Mouse (Mus musculus) lung, postnatal 0 days (tissue): Measurements from ENCODE around the gene Ckmt1. TPM values are rescaled to one million over a fixed set of nuclear protein-coding genes. Genes with fewer than 3 reads are reported as not detected.
A peak's percentile ranks its signal among the peaks of the same experiment; 100 is the strongest.

ENCODE experiments used
- ATAC-seq: fragments of 200-750 bp; cut with Nextera tagmentation; 2 replicates; pipeline ENCODE4 v1.8.0; 2017; ENCODE audit warnings: moderate library complexity
- DNase-seq: peaks from one replicate; pipeline ENCODE4 v3.0.0-alpha.2; 2016; ENCODE audit warnings: low spot score
- H3K27ac ChIP-seq: fragments of 300-500 bp; sonication (generic); 2 replicates; pipeline ENCODE4 v1.5.1; 2014; ENCODE audit warnings: antibody characterized with exemption, mild to moderate bottlenecking, low read length, mixed read lengths
- H3K27me3 ChIP-seq: fragments of 300-500 bp; sonication (generic); replicated peaks from 2 replicates; pipeline ENCODE4 v1.6.1; 2014; ENCODE audit warnings: low read length, mixed read lengths; ENCODE audit not compliant: insufficient read depth
- H3K36me3 ChIP-seq: fragments of 300-500 bp; sonication (generic); 2 replicates; pipeline ENCODE4 v1.6.1; 2014; ENCODE audit warnings: low read length, mixed read lengths; ENCODE audit not compliant: insufficient read depth
- H3K4me1 ChIP-seq: fragments of 300-500 bp; sonication (generic); 2 replicates; pipeline ENCODE4 v1.6.1; 2014; ENCODE audit warnings: antibody characterized with exemption, low read depth, low read length, mixed read lengths; ENCODE audit not compliant: insufficient read depth
- H3K4me2 ChIP-seq: fragments of 300-500 bp; sonication (generic); replicated peaks from 2 replicates; pipeline ENCODE4 v1.6.1; 2014; ENCODE audit warnings: low read depth, mild to moderate bottlenecking, low read length, moderate library complexity, mixed read lengths
- H3K4me3 ChIP-seq: fragments of 300-500 bp; sonication (generic); 2 replicates; pipeline ENCODE4 v1.5.1; 2014; ENCODE audit warnings: low read depth, low read length
- H3K9ac ChIP-seq: fragments of 300-500 bp; sonication (generic); replicated peaks from 2 replicates; pipeline ENCODE4 v1.6.1; 2014; ENCODE audit warnings: low read depth, mild to moderate bottlenecking
- H3K9me3 ChIP-seq: fragments of 300-500 bp; sonication (generic); 2 replicates; pipeline ENCODE4 v1.6.1; 2016; ENCODE audit warnings: low read length, mixed read lengths
- CTCF ChIP-seq: IDR thresholded peaks from 2 replicates; pipeline ENCODE4 v1.5.1; 2016; ENCODE audit warnings: antibody characterized with exemption, mild to moderate bottlenecking
- EP300 ChIP-seq: IDR thresholded peaks from 2 replicates; pipeline ENCODE4 v1.6.1; 2016; ENCODE audit warnings: antibody characterized with exemption, mild to moderate bottlenecking, control low read depth
- WGBS: fragments of 180-500 bp; shearing (Covaris S2); extraction: QIAGEN DNeasy Blood & Tissue Kit; methylation state at CpG from one replicate; pipeline ENCODE4 v1.1.7; 2014; 5-methylcytosine and 5-hydroxymethylcytosine counted together
- polyA plus RNA-seq: library from polyadenylated mRNA; unstranded; fragments of >200 nt; fragmentation: Nextera tagmentation; extraction: Ambion mirVana; gene quantifications from 2 replicates; pipeline ENCODE4 v1.2.1, GENCODE M21; 2015

The Ckmt1 gene
- polyA plus RNA-seq, 1 experiment from 2014 or later = 37.3 TPM

DNA sequence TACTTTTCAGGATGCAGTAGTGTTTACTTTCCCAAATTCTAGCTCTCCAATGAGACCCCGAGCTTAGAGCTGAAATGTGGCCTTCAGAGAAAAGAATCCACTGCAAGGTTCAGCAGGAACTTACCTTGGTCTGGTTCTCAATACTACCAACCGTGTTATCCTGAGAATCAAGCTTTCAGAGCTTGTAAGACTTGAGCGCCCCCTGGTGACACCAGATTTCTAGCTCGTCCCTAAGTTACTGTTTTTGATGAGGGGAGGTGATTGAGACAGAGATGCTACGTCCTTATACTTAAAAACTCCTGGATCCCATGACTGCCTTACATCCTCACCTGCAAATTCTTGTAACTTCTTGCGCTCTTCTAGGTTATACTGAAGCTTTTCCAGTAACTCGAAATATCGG, 39.1 kb downstream of the Ckmt1 start:
- no peak overlapping the region for H3K27ac ChIP-seq
- peak; percentile 86 for DNase-seq
- no peak overlapping the region for H3K9ac ChIP-seq
- no peaks in the 10 kb centered on the region for H3K4me1 ChIP-seq
- H3K4me2 ChIP-seq = no peak overlapping the region
- no peaks in the 10 kb centered on the region for H3K9me3 ChIP-seq
- TF ChIP-seq EP300 = no peak
- peak; percentile 86 for TF ChIP-seq CTCF
- WGBS = 13% methylated on average over 8 of the region's 8 CpGs
- no peaks in the 10 kb centered on the region for H3K27me3 ChIP-seq
- H3K4me3 ChIP-seq = no peak overlapping the region
- ATAC-seq = no peak
- H3K36me3 ChIP-seq = no peaks in the 10 kb centered on the region

GRCm38 (mm10) chr2:121403296-121403695, 45.8 kb downstream of the Ckmt1 start:
- H3K36me3 ChIP-seq = no peaks in the 10 kb centered on the region
- peak; percentile 16 for DNase-seq
- H3K27ac ChIP-seq = no peak overlapping the region
- TF ChIP-seq CTCF = no peak
- TF ChIP-seq EP300 = no peak
- no peak; the same call in 1 of the 2 replicates for ATAC-seq
- H3K4me2 ChIP-seq = no peak overlapping the region
- H3K4me1 ChIP-seq = no peaks in the 10 kb centered on the region
- H3K9me3 ChIP-seq = no peaks in the 10 kb centered on the region
- no peak overlapping the region for H3K9ac ChIP-seq
- no peaks in the 10 kb centered on the region for H3K27me3 ChIP-seq
- H3K4me3 ChIP-seq = no peak overlapping the region

- no peaks in the 10 kb centered on the region for H3K27me3 ChIP-seq
- no peak for TF ChIP-seq EP300
- TF ChIP-seq CTCF = peak; percentile 62
- H3K4me3 ChIP-seq = no peak overlapping the region
- H3K9ac ChIP-seq = no peak overlapping the region
- no peaks in the 10 kb centered on the region for H3K36me3 ChIP-seq
- WGBS = 26% methylated on average over 4 of the region's 4 CpGs
- H3K27ac ChIP-seq = no peak overlapping the region
- H3K4me2 ChIP-seq = no peak overlapping the region
- peak; percentile 43 for DNase-seq
- H3K9me3 ChIP-seq = no peaks in the 10 kb centered on the region
- no peaks in the 10 kb centered on the region for H3K4me1 ChIP-seq
- ATAC-seq = peak; percentile 28; the same call in 1 of the 2 replicates
These were observed 50.6 kb downstream of the Ckmt1 start for GRCm38 (mm10) chr2:121408160-121408559.

GRCm38 (mm10) chr2:121412843-121413386, 55.4 kb downstream of the Ckmt1 start:
- Histone ChIP-seq H3K4me1 (peaks cover 12% of the 10 kb centered on the region; the same call in 1 of the 2 replicates), H3K36me3 (no peaks in the 10 kb centered on the region), H3K9me3 (no peaks in the 10 kb centered on the region), H3K27ac (peak overlapping the region; percentile 97), H3K4me2 (peak overlapping the region; percentile 71), H3K9ac (peak overlapping the region; percentile 99), H3K4me3 (peak overlapping the region; percentile 93), H3K27me3 (no peaks in the 10 kb centered on the region)
- 4% methylated on average over 4 of the region's 4 CpGs for WGBS
- no peak for DNase-seq
- ATAC-seq = 0 out of 2 replicates have a peak, but pooled peaks have one; percentile 1
- TF ChIP-seq EP300 = no peak
- TF ChIP-seq CTCF = no peak

Other genes with a start within 250 kb of the Ckmt1 start
- not detected in 2 replicates for gene Tgm7, start 247.9 kb upstream of the Ckmt1 start, polyA plus RNA-seq
- gene Adal, start 217.3 kb upstream of the Ckmt1 start, polyA plus RNA-seq = 12.7 and 13.5 TPM in 2 replicates
- 19.3 and 21.8 TPM in 2 replicates for gene Lcmt2, start 217.1 kb upstream of the Ckmt1 start, polyA plus RNA-seq
- 18.6 and 22.0 TPM in 2 replicates for gene Tubgcp4, start 187.1 kb upstream of the Ckmt1 start, polyA plus RNA-seq
- 7.8 and 8.6 TPM in 2 replicates for gene Zscan29, start 186.6 kb upstream of the Ckmt1 start, polyA plus RNA-seq
- 9.8 and 16.6 TPM in 2 replicates for gene Trp53bp1, start 86.3 kb upstream of the Ckmt1 start, polyA plus RNA-seq
- gene Map1a, start 68.1 kb upstream of the Ckmt1 start, polyA plus RNA-seq = 1.3 and 1.9 TPM in 2 replicates
- 9.7 and 11.1 TPM in 2 replicates for gene Ppip5k1, start 2.3 kb upstream of the Ckmt1 start, polyA plus RNA-seq
- not detected in 2 replicates for gene Strc, start 29.5 kb downstream of the Ckmt1 start, polyA plus RNA-seq
- gene Pdia3, start 56.1 kb downstream of the Ckmt1 start, polyA plus RNA-seq = 371 and 415 TPM in 2 replicates
- gene Catsper2, start 56.1 kb downstream of the Ckmt1 start, polyA plus RNA-seq = 1.7 and 1.8 TPM in 2 replicates
- 2.1 and 2.9 TPM in 2 replicates for gene Ell3, start 86.6 kb downstream of the Ckmt1 start, polyA plus RNA-seq
- gene Serf2, start 91.5 kb downstream of the Ckmt1 start, polyA plus RNA-seq = 456 and 470 TPM in 2 replicates
- 61.7 and 70.9 TPM in 2 replicates for gene Hypk, start 95.6 kb downstream of the Ckmt1 start, polyA plus RNA-seq
- gene Serinc4, start 99.1 kb downstream of the Ckmt1 start, polyA plus RNA-seq = 0.15 and 0.35 TPM in 2 replicates
- gene Mfap1b, start 116.4 kb downstream of the Ckmt1 start, polyA plus RNA-seq = 37.7 and 37.8 TPM in 2 replicates
- gene Mfap1a, start 149.0 kb downstream of the Ckmt1 start, polyA plus RNA-seq = 16.3 and 20.7 TPM in 2 replicates
- gene Wdr76, start 149.0 kb downstream of the Ckmt1 start, polyA plus RNA-seq = 2.6 and 2.9 TPM in 2 replicates